Mouse (Mus musculus) retina, postnatal 1 day (tissue): ENCODE data around the gene Uroc1.

ENCODE experiments used
- DNase-seq: peaks from one replicate; pipeline ENCODE4 v3.0.0-alpha.2; 2012

Gene Uroc1

DNA sequence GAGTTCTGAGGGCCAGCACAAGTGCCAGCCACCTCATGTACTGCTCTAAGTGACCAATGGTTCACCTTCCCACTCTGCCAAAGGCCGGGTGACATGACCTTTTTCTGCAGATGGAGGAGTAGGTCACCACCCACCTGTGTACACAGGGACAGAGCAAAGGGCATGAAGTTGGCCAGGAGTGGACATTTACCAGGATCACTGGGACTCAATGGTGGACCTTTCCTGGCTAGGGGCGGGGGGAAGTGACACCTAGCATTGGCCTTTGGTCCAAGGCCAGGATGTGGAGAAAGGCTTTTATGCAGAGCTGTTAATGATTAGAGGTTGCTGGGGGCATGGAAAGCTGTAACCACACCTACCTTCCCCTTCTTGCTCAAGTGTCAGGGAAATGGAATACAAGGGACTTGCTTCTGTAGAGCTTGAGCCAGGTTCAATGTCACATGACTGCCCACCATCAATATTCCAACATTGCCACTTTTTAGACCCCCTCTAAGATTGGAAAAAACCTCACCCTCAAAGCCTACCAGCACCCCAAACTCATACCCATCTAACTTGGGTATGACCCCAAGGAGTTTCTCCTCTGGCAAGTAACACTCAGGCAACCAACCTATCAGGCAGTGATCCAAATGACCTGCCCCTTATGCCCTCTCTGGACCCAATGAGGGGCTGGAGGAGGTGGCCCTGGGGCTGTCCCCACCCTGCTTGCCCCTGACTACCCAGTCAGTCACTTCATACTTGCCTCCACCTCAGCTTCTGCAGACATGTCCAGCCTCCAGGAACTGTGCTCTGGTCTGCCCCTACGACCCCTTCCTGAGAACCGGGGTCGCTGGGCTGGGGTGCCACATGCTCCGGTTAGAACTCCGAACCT lies at the start of gene Uroc1:
TSS of gene Uroc1 (plus strand) at position 724 of the 865 bp plus-strand sequence.
- DNase-seq = no peak

- peak; percentile 17 for DNase-seq
These were observed 44.8 kb upstream of the Uroc1 start for GRCm38 (mm10) chr6:90288265-90288664.

- DNase-seq = no peak
These were observed 32.2 kb upstream of the Uroc1 start, which contains the start of gene BC048671 for GRCm38 (mm10) chr6:90300919-90301318. BC048671 (plus strand) TSS chr6:90301219.

DNA sequence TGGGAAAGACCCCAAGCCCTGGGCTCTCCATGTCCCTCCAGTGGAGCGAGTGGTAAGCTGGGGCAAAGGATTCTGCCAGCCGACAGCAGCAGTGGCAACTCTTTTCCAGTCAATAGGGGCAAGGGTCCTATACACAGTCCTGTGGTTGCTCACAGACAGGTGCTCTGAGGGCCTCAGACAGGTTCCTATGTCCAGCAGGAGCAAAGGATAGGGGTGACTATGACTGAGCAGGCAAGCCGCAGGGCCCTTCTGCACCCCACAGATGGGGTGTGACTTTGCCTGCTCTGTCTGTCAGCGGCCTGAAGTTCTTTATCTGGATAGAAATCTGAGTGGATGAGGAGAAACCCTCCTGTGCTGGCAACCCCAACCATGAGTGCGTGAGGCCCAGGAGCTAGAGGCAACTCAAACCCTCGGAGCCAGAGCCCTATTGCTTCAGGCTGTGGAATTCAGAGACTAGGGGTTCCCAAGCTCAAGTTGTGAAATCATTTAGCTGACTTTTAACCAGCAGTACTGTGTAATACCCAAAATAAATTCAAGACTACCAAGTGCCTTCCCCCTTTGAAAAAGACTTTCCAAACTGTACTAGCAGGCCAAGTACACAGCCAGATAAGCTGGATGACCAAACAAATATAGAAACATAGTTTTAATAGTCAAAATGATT lies 26.6 kb upstream of the Uroc1 start:
- no peak for DNase-seq

GRCm38 (mm10) chr6:90308839-90309778 lies 24.0 kb upstream of the Uroc1 start:
- DNase-seq = no peak

DNA sequence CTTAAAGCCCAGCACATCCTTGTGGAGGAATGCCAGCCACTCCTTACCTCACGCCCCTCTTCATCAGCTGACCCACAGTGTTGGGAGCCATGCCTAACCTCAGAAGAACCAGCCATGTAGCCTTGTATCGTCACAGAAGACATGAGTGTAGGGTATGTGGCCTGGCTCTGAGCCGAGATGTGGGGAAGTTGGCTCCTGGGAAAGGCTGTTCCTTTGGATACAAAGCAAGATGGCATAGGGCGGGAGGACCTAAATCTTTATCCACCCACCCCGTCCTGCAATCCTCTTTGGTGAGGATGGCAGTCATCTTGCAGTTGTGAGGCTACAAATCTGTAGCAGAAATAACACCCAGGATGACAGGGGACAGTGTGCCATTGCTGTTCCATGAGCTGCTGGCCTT lies 17.1 kb upstream of the Uroc1 start:
- no peak for DNase-seq

DNA sequence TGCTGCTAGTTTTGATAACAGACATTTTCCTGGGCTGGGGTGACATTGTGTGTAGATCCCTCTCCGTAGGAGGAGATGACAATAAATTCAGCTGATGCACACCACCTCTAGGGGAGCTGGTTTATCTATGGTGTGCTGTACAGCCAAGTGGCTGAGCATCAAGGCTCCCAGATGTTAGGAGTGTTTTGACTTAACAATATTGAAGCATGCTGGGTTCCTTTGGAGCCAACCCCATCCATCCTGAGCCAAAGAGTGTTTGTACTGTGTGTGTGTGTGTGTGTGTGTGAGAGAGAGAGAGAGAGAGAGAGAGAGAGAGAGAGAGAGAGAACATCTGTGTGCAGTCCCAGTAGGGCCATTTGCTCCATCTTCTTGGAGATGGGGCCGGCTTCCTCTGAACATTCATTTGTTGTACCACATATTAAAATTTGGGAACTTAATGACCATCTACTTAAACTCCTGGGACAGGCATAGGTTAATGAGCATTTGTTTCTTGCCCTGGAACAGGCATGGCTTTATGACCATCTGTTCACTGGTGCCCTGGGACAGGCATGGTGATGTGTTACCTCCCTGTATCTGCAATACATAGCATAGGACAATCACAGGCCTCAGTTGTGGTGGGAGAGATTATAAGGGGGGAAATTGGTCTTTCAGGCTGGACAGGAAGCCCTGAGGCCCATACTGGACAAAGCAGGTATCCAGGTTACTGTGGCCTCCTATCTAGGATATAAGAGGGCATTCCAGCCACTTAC lies 15.4 kb upstream of the Uroc1 start:
- DNase-seq = no peak

- no peak for DNase-seq
These were observed 14.1 kb upstream of the Uroc1 start for GRCm38 (mm10) chr6:90319019-90319418.

- DNase-seq = no peak
These were observed 13.5 kb upstream of the Uroc1 start for GRCm38 (mm10) chr6:90319475-90320191.

DNA sequence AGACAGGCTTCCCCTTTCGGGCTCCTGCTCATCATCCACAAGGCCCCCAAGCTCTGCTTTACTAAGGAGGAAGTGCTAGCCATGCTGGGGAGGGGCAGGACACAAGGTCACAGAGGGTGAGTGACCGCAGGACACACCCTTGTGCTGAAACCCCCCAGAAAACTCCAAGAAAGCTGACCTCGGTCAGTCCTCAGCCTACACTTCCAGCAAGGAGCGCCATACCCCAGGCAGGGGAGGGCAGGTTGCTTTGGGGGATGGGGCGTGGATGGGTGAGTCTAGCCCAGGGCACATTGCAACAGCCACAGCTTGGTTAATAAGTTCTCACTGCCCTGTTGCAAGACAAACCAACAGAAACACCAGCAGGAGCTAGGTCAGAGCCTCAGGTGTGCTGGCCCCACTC lies 12.7 kb upstream of the Uroc1 start:
- DNase-seq = no peak

GRCm38 (mm10) chr6:90321811-90322210 lies 11.3 kb upstream of the Uroc1 start:
- DNase-seq = no peak

DNA sequence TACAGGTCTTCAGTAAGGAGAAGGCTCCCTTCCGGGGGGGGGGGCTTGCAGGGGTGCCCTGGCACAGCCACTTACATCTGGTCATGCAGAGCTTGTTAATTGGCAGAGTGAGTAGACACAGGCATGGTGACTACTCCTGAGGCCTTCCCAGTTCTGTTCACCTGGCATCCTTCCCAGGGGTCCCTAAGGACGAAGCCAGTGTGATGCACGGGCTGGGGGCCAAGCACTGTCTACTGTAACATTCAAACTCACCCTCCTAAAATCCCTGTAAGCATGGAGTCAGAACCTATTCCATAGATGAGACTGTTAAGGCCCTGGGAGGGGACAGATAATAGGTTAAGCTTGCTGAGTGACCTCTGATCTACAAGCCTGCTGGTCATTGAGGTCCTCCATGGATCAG lies 9.1 kb upstream of the Uroc1 start:
- no peak for DNase-seq

- DNase-seq = no peak
These were observed 8.6 kb upstream of the Uroc1 start for GRCm38 (mm10) chr6:90324463-90324862.

GRCm38 (mm10) chr6:90324991-90325390 lies 8.1 kb upstream of the Uroc1 start, which contains the start of gene Chst13:
Chst13 (minus strand) TSS chr6:90325185.
- peak; percentile 45 for DNase-seq

GRCm38 (mm10) chr6:90327670-90328069 lies 5.4 kb upstream of the Uroc1 start:
- DNase-seq = peak; percentile 48

- no peak for DNase-seq
These were observed 3.1 kb upstream of the Uroc1 start for GRCm38 (mm10) chr6:90329953-90330352.

DNA sequence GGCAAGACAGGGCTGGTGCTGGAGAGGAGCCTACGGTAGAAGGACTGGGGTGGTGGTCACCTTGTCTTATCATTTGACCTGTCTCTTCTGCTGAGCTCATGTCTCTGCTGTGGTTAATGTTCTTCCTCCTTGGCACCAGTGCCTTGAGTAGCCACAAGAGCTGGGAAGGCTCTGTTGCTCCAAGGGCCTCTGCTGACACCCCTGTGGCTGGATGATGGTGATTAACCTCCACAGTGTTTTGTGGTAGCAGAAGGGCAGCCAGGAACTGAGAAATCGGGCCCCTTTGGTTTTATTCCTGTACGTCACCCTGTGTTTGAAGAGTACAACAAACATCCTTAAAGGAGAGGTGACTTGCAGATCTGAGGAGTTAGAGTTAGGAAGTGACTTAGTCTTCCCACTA lies 1.2 kb downstream of the Uroc1 start:
- no peak for DNase-seq

- DNase-seq = peak; percentile 27
These were observed 9.3 kb downstream of the Uroc1 start for GRCm38 (mm10) chr6:90342343-90342742.

- no peak for DNase-seq
These were observed 14.1 kb downstream of the Uroc1 start for GRCm38 (mm10) chr6:90347183-90347582.

DNA sequence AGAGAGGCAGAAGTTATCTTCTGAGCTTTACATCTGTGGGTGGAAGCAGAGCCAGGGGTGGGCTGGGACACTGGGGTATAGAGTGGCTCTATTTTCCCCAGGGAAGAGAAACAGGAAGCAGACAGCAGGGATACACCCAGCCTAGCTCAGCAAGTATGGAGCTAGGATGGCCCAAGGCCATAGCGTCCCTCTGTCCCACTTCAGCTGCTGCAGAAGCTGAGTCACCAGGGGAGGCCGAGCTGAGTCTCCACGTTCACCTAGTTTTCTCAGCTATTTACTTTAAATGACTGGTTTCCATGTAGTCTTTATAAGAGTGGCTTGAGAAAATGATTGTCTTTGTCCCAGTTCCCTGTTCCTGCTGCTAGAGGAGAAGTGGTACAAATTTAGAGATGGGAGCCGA lies 15.4 kb downstream of the Uroc1 start:
- DNase-seq = no peak

- no peak for DNase-seq
These were observed 16.9 kb downstream of the Uroc1 start for GRCm38 (mm10) chr6:90350011-90350410.

GRCm38 (mm10) chr6:90358142-90358541 lies 25.1 kb downstream of the Uroc1 start:
- DNase-seq = no peak
